In the genomic region with DNA sequence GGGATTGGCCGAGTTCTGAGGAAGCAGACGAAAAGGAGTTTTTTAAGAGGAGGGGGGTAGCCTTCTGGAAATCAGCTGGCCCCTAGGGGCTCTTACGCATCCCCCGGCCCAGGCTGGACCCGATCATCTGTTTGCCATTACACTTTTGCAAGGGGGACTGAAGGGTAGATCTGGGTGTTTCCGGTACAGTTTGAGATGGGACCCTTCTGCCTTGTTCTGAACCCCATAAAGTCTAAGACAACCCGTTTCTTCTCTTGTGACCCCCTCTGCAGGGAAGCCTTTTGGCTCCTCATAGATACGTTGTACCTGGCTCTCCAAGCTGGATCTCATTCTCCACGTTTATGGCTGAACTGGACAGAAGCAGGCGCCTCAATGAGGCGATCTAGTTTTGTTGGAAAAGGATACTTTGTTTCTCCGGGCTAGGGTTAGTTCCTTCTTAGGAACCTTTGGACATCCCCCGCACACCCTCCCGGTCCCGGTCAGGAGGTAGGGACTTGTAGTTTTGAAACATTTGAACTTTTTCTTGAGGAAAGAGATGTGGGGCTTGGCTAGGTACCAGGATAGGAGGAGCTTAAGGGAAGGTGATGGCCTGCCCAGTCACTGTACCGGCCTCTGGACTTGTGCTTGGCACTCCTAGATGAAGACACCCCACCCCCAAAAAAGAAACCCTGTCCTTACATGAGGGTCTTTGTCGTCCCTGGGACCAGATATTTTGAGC, we compare ENCODE assay signal across 1 mouse cellular context.
TF ChIP-seq lines count a peak whose summit lies in the region.

No protein-coding gene starts in this region.

TF ChIP-seq in MEL, 35 proteins besides CTCF, POLR2A, EP300 and RAD21:
- no peak for TF ChIP-seq UBTF (IDR thresholded peaks at IDR 0.05; ENCODE audit: borderline replicate concordance, insufficient read depth, low read depth, low read length)
- TF ChIP-seq ZC3H11A (IDR thresholded peaks at IDR 0.05; ENCODE audit: low read depth, low read length): no peak
- no peak for TF ChIP-seq SIN3A (IDR thresholded peaks at IDR 0.05; ENCODE audit: low read length)
- TF ChIP-seq MAFK (IDR thresholded peaks at IDR 0.05; ENCODE audit: borderline replicate concordance, low read depth, low read length): no peak
- TF ChIP-seq POLR2AphosphoS5 (IDR thresholded peaks at IDR 0.05; ENCODE audit: borderline replicate concordance, low read depth, low read length): no peak
- no peak for TF ChIP-seq TAL1 (IDR thresholded peaks at IDR 0.05; ENCODE audit: low read length)
- TF ChIP-seq MYC (IDR thresholded peaks at IDR 0.05; ENCODE audit: low read depth, low read length): no peak
- TF ChIP-seq MAZ (IDR thresholded peaks at IDR 0.05; ENCODE audit: low read depth, low read length): no peak
- no peak for TF ChIP-seq ETS1 (IDR thresholded peaks at IDR 0.05; ENCODE audit: low read depth, low read length)
- no peak for TF ChIP-seq USF1 (IDR thresholded peaks at IDR 0.05; ENCODE audit: low read depth, low read length)
- no peak; the same call in 1 of the 2 replicates for TF ChIP-seq HCFC1 (IDR thresholded peaks at IDR 0.05; ENCODE audit: low read depth, low read length)
- TF ChIP-seq ZKSCAN1 (IDR thresholded peaks at IDR 0.05; ENCODE audit: low read depth, low read length): no peak
- TF ChIP-seq BHLHE40 (IDR thresholded peaks at IDR 0.05; ENCODE audit: borderline replicate concordance, low read depth, low read length): no peak
TF ChIP-seq in MEL: peak in this region for 0.
